Mouse (Mus musculus): ENCODE measurements around the gene Olfr905.

The Olfr905 gene

GRCm38 (mm10) chr9:38470807-38471206 lies at the start of gene Olfr905:
TSS of gene Olfr905 (plus strand) at chr9:38471107.
- no peak for DNase-seq

GRCm38 (mm10) chr9:38423801-38424200 lies 47.1 kb upstream of the Olfr905 start:
- no peak for DNase-seq

GRCm38 (mm10) chr9:38427026-38427425 lies 43.9 kb upstream of the Olfr905 start:
- no peak for DNase-seq

GRCm38 (mm10) chr9:38429155-38429554 lies 41.8 kb upstream of the Olfr905 start, which contains the start of gene Olfr901:
TSS of gene Olfr901 (plus strand) at chr9:38429455.
- no peak for DNase-seq

- DNase-seq: no peak
Observed at GRCm38 (mm10) chr9:38447352-38447751, 23.6 kb upstream of the Olfr905 start, which contains the start of gene Olfr902. TSS of gene Olfr902 (plus strand) at chr9:38447652.

- no peak for DNase-seq
Observed at GRCm38 (mm10) chr9:38462844-38463243, 8.1 kb upstream of the Olfr905 start, which contains the start of gene Olfr904. TSS of gene Olfr904 (plus strand) at chr9:38463144.

- DNase-seq: no peak
Observed at GRCm38 (mm10) chr9:38486785-38487184, 15.9 kb downstream of the Olfr905 start, which contains the start of gene Olfr906. TSS of gene Olfr906 (plus strand) at chr9:38487085.

- DNase-seq: no peak
Observed at GRCm38 (mm10) chr9:38495501-38495900, 24.6 kb downstream of the Olfr905 start, which contains the start of gene Olfr907. TSS of gene Olfr907 (plus strand) at chr9:38495801.

GRCm38 (mm10) chr9:38512353-38512752 lies 41.4 kb downstream of the Olfr905 start:
- DNase-seq: no peak

- no peak for DNase-seq
Observed at GRCm38 (mm10) chr9:38521280-38521679, 50.4 kb downstream of the Olfr905 start, which contains the start of gene Olfr911-ps1. TSS of gene Olfr911-ps1 (plus strand) at chr9:38521580.
